Mouse (Mus musculus): ENCODE results near the gene Tomm7.

Gene Tomm7

GRCm38 (mm10) chr5:23826321-23827004, 17.5 kb downstream of the Tomm7 start:
- H3K36me3 ChIP-seq (ENCODE audit: control insufficient read depth, insufficient read depth, low read length, poor library complexity, severe bottlenecking) = no peaks in the 10 kb centered on the region
- DNase-seq (ENCODE audit: low read depth, low spot score) = peak; percentile 80
- no peaks in the 10 kb centered on the region for H3K27me3 ChIP-seq (ENCODE audit: control insufficient read depth, insufficient read depth, low read length, poor library complexity, severe bottlenecking)

GRCm38 (mm10) chr5:23824171-23824733, 19.7 kb downstream of the Tomm7 start:
- DNase-seq (ENCODE audit: low read depth, low spot score) = no peak
- H3K36me3 ChIP-seq (ENCODE audit: control insufficient read depth, insufficient read depth, low read length, poor library complexity, severe bottlenecking) = 0 out of 2 replicates have a peak, but pooled peaks cover under 1% of the 10 kb centered on the region

GRCm38 (mm10) chr5:23822306-23822705, 21.7 kb downstream of the Tomm7 start:
- Histone ChIP-seq H3K27me3 (ENCODE audit: control insufficient read depth, insufficient read depth, low read length, poor library complexity, severe bottlenecking) (no peaks in the 10 kb centered on the region), H3K36me3 (ENCODE audit: control insufficient read depth, insufficient read depth, low read length, poor library complexity, severe bottlenecking) (0 out of 2 replicates have a peak, but pooled peaks cover 2% of the 10 kb centered on the region)
- DNase-seq (ENCODE audit: low read depth, low spot score) = no peak

More at GRCm38 (mm10) chr5:23824171-23824733, 19.7 kb downstream of the Tomm7 start:
- H3K27me3 ChIP-seq (ENCODE audit: control insufficient read depth, insufficient read depth, low read length, poor library complexity, severe bottlenecking) = no peaks in the 10 kb centered on the region

- H3K27me3 ChIP-seq (ENCODE audit: control insufficient read depth, insufficient read depth, low read length, poor library complexity, severe bottlenecking) = no peaks in the 10 kb centered on the region
- H3K36me3 ChIP-seq (ENCODE audit: control insufficient read depth, insufficient read depth, low read length, poor library complexity, severe bottlenecking) = peaks cover 5% of the 10 kb centered on the region; the same call in 1 of the 2 replicates
- no peak for DNase-seq (ENCODE audit: low read depth, low spot score)
Measured at GRCm38 (mm10) chr5:23816681-23817080, 27.3 kb downstream of the Tomm7 start.

- no peaks in the 10 kb centered on the region for H3K27me3 ChIP-seq (ENCODE audit: control insufficient read depth, insufficient read depth, low read length, poor library complexity, severe bottlenecking)
- H3K36me3 ChIP-seq (ENCODE audit: control insufficient read depth, insufficient read depth, low read length, poor library complexity, severe bottlenecking) = peaks cover 7% of the 10 kb centered on the region
- no peak for DNase-seq (ENCODE audit: low read depth, low spot score)
Measured at GRCm38 (mm10) chr5:23814841-23815240, 29.1 kb downstream of the Tomm7 start.

- H3K27me3 ChIP-seq (ENCODE audit: control insufficient read depth, insufficient read depth, low read length, poor library complexity, severe bottlenecking) = no peaks in the 10 kb centered on the region
- peaks cover 1% of the 10 kb centered on the region for H3K36me3 ChIP-seq (ENCODE audit: control insufficient read depth, insufficient read depth, low read length, poor library complexity, severe bottlenecking)
- DNase-seq (ENCODE audit: low read depth, low spot score) = no peak
Measured at GRCm38 (mm10) chr5:23792726-23793125, 51.2 kb downstream of the Tomm7 start.

- DNase-seq (ENCODE audit: low read depth, low spot score) = peak; percentile 2
- peaks cover 1% of the 10 kb centered on the region; the same call in 1 of the 2 replicates for H3K36me3 ChIP-seq (ENCODE audit: control insufficient read depth, insufficient read depth, low read length, poor library complexity, severe bottlenecking)
- no peaks in the 10 kb centered on the region for H3K27me3 ChIP-seq (ENCODE audit: control insufficient read depth, insufficient read depth, low read length, poor library complexity, severe bottlenecking)
Measured at GRCm38 (mm10) chr5:23789078-23789612, 54.8 kb downstream of the Tomm7 start.

Data from splenic B cell, adult 2 months (primary cell).